Mouse (Mus musculus) left cerebral cortex, adult 8-10 months (tissue): ENCODE results near the gene Rab11fip5. TPM values are rescaled to one million over a fixed set of nuclear protein-coding genes. Genes with fewer than 3 reads are reported as not detected.

Source experiments
- DNase-seq, 2 experiments: peaks; one replicate each; pipeline ENCODE4 v3.0.0; 2022; ENCODE audit warnings: low spot score in 2 of 2
- total RNA-seq, 4 experiments: library from RNA; stranded (reverse); gene quantifications; 2 replicates each; pipeline ENCODE4 v1.2.4; 2022

The Rab11fip5 gene
- total RNA-seq, 4 experiments from 2014 or later = 76.8 to 87.2 (median 83.1) TPM

DNA sequence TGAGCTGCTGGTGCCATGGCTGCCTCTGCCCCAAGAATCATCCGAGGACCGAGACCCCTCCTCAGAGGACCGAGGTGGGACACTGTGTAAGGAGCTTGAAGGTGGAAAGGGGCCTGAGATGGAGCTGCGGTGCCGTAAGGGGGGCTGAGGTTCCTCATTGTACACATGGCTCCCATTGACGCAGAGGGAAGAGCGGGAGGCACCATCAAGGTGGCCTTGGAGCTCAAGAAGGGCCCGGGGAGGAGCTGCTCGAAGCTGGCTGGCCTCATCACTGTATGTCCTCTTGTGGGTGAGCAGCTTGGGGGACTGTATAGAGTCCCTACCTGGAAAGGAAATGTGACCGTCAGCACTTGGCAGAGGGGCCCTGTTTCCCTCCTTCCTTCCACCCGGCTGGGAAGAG, 26.3 kb downstream of the Rab11fip5 start:
- no peak for DNase-seq

DNA sequence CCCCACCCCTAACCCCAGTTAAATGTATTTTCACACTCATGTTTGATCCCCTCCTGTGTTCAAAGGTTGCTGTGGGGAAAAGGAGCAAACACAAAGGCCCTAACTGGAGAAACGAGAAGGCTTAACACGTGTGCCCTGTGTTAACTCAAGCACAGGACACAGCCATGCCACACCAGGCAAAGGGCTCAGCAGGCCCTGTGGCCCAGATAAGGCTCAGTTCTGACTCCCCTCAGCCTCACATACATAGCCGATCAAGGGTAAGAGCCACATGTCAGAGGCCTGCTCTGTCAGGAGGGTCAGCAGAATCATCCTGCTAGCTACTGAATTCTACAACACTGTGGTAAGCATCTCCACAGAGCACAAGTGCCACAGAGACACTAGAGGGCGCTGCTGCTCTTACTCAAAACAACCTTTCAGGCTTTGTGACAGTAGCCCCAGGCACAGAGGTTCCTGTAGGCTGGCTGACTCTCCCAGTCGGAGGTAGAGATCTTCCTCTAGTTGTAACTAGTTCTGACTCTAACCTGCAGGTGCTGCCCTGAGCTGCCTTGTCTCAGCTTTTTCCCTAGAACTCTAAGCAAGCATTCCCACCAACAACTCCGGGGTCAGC, 28.3 kb downstream of the Rab11fip5 start:
- peak; percentile 55 to 79 for DNase-seq

DNA sequence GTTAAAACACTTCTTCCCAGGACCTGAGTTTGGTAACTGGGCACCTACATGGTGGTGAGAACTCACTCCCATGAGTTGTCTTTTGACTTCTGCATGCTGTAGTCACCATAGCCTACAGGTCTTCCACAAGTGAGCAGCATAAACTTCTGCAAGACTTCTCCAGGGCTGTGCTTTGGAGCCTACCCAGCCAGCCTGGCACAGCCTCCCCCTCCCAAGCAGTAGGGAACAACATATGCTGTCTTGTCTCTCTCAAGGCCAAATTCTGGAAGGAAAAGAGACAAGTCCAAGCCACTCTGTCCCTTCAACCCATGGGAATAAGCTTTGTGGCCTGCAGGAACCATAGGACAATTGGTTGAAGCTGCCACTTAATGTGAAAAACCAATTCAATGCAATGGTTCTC, 29.5 kb downstream of the Rab11fip5 start:
- no peak for DNase-seq

DNA sequence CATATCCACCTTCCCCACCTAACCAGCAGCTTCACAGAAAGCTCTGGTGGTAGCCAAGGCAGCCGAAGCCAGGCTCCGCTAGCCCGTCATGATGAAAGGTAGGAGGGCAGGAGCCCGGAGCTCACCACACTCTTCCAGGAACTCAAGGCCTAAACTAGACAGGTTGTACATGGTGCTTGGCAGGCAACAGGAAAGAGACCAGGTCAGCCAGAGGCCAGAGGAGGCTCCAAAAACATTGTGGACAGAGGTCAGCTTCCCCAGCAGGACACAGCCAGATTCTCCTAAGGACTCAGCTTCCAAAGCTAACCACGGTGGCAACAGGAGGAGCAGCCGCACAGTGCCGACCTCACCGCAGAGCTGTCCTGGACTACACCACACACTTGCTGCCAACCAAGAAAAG, 31.4 kb downstream of the Rab11fip5 start:
- DNase-seq = no peak

DNA sequence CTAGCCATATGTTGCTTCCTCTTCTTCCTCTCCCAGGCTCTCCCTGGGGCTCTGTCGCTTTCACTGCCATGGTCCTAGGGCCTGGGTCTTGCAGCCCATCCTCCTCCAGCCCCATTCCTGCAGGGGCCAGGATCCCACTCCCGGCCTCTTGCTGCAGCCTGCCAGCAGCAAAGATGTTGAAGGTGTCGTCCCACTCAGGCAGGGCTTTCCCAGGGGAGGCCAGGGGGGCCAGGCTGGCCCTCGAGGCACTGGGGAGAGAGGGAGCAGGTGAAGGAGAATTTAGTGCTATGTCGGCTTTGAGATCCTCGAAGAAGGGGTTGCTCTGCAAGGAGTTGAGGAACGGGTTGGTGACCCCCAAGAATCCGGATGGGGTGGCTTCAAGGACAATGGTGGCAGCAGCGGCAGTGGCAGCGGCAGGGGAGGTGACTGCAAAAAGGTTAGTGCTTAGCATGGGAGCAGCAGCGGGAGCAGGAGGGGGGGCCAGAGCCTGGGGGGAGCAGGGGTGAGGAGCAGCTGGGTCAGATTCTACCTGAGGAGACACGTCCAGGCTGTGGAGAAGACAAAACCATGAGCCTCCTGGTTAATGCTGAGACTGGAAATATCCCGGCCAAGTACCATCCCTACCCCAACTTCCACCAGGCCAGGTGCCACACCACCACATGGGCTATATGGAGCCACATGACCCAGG, 32.5 kb downstream of the Rab11fip5 start:
- DNase-seq = no peak

DNA sequence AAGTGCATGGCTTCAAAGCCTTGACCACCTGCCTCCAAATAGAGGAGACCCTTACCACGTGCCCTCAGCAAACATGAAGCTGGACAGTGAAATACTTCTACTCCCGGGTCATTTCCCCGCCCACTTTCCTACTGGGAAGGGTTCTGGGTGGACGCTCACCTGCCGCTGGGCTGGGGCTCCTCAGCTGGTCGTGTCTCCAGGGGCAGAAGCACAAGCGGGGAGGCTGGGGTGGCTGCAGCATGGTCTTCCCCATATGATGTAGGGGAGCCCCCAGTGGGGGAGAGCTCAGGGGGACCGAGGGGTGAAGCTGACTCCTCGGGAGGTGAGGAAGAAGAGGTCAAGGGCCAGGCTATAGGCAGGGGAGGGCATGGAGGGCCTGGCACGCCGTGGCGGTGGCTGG, 34.2 kb downstream of the Rab11fip5 start:
- no peak for DNase-seq

DNA sequence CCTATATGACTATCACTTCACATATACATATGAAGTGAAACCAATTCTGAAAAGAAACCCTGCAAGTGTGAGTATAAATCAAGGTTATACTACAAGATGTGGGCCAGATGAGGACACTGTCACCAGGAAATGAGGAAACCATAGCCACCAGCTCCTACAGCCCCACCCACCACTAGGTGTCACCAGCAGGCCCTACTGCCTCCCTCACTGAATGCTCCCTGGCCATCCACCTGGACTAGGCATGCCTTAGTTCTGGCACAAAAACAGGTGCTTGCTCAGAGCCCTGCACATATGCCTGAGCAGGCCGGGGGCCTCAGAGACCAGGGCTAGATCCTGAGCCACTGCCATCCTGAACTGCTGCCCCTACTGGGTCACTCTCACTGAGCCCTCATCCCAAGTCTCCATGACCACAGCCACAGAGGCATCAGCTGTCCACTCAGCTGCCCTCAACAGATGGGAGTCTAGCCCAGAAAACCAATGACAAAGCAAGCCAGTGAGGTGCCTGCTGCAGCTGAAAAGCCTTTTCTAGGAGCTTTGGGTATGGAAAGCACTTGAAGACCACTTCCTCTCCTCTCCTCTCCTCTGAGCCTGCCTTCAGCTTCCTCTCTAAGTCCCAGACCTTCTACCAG, 35.0 kb downstream of the Rab11fip5 start:
- no peak for DNase-seq

DNA sequence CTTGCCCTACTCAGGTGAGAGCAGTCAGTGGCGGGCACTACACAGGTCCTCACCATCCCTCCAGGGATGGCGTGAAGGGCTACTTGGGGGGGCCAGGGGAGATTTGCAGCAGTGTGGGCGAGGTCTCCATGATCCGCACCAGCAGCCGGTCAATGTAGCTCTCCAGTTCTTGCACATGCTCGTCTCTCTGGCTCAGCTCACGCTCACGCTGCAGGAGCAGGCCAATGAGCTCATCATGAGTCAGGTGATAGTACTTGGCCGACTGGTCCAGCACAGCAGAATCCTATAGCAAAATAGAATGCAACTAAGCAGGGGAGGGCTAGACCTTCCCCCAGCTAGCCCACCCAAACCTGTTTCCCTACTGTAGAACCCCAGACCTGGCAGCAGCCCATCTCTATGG, 37.5 kb downstream of the Rab11fip5 start:
- peak in 1 of 2 experiments; percentile 79 for DNase-seq

DNA sequence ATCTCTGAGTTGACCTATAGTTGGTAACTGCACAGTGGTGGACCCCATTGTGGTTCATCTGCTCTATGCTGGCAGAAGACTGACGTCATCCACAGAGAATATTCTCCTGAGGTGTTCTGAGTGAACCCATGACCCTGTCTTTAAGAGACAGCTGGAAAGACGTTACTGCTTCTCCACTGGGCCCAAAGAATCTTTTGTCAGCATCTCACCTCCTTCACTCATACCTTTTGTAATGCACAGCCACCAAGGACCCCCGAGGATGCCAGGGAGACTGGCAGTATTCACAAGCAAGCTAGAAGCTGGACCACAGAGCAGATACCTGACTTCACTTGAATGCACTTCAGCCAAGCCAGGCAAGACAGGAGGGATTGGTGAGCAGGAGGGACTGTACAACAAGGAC, 39.1 kb downstream of the Rab11fip5 start:
- no peak for DNase-seq

DNA sequence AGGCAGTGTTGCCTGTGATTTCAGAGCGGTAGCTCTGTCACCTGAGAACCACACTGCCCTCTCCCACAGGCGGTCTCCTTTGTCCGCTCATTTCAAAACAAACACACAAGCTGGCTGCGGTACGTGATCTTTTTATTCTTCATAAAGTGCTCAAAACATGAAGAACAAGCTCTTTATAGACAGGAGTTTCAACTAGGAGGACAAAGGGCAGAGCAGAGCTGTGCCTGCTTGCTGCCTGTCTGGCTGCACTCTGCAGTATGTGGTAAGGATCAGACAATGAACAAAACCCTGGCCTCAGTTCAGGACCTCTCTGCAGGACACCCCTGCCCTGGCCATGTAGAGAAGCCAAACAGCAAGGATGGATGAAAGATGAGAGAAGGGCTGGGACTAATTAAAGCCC, 39.6 kb downstream of the Rab11fip5 start:
- no peak for DNase-seq

DNA sequence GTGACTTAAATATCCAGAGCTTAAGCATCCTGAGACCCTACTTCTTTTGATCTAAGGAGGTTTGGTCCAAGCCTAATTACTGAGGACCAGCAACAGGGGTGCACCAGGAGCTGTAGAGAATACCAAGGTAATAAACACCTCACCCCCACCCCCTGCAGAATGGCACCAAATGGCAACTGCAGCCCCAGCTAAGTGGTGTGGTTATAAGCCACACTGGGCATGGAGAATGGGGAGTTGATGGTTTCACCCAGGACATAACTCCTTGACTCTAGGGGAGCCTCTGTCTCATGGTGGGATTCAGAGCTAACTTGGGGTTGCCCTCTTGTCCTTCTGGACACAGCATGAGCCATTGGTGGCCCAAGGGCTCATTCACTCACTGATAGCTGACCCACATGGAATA, 40.2 kb downstream of the Rab11fip5 start:
- no peak for DNase-seq

DNA sequence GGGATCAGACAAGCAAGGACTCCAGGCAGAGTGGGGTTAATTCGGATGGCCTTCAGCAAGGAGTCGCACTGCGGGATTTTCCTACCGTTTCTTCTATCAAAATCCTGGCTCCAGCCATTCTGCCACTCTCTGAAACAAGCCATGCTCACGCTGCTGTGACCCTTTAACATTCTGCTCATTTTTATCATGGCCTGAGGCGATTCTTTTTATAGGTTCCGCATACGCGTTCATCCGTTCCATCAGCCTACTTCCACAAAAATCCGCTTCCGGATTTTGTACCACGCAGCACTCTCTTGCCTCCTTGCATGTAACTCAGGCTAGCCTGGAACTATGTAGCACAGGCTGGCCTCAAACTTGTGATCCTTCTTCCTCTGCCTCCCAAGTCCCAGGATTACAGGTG, 40.7 kb downstream of the Rab11fip5 start:
- DNase-seq = no peak

DNA sequence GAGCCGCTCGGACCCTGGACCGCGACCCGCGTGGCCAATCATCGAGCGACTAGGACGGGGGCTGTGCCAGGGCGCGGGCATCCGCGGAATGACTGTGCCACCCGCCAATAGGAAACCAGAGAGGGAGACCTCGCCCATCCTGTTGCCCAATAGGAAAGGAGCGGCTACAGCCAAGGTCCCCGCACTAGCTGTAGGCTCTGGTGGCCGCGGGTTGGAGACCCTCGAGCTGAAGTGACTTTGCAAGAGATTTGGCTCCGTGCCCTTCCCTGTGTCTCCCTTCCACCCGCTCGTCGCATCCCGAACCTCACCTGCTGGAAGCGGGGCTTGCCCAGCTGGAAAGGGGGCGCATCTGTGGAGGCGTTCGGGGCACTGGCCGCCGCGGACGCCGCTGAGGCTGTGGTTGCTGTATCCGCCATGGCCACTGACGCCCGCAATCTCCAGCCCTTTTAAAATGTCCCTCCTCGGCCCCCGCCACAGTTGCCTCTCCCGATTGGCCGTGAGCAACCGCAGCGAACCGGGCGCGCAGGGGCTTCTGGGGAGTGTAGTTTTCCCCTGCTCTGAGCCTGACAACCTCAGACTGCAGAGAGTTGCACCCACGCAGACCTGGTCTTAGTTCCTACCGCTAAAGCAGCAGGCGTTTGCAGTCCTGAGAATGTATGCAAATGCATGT, 41.3 kb downstream of the Rab11fip5 start, which contains the start of gene Sfxn5:
TSS of gene Sfxn5 (minus strand) at position 423 of the 670 bp plus-strand sequence.
- peak; percentile 95 to 97 for DNase-seq

DNA sequence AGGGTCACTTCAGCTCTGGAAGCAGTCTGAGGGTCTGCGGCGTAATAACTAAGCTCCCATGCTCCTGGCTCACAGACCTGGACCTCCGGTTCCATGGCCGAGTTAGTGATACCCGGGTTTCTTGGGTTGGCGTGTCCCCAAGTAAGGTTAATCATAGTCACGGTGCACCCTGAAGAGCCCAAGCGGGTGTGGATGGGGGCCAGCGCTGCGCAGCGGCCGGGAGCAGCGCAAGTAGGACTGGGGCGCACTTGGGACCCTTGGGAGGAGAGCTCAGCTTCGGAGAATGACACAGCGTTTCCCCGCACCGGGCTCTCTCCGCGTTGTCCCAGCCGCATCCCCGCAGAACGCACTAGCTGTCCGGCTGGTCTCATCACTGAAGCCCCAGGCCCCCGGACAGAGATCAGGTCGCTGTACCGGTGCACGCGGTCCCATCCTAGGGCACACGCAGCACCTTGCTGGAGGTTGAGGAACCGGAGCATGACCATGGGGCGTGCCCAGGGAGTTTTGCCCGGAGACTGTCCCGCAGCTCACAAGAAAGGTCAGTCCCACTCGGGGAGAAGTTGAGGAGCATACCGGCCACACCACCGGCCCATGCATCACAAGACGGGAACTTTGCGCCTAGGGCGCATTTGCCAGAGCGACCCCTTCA, 42.0 kb downstream of the Rab11fip5 start:
- no peak for DNase-seq

DNA sequence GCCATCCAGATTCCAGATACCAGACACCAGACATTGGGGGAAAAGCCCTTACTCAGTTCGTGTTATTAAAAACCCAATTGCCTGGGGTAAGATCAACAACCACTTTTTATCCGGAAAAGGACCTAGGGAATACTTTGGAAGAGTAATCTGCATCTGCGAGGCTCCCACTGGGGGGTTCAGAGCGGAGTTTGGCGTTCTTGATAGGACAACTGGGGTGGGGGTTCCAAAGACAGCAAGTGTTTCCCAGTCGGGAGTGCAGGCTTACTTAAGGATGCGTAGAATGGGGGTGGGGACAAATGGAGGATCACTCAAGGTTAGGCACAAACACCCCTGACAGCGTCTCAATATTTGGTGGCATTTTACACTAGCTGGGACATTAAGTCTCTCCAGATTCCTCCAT, 42.7 kb downstream of the Rab11fip5 start:
- no peak for DNase-seq

DNA sequence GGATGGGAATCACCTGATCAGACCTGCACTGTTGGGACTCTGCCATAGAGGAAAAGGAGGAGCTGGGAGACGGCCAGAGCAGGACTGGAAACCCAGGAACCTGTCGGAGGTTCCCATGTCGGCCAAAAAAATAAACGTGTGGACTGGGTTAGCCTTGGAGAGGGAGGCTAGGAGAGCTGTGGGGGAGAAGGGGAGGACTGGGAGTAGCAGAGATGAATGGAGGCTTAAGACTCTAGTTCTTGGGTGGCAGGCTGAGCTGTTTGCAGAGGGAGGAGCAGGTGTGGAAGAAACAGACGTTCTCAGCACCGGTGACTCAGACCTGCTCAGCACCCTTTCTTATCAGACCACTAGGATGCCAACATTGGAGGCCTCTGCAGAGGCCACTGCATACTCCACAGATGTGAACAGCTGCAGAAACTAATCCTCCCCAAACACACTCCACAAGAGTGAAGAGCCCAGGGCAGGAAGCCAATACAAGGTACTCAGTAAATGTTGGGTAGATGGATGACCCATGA, 43.2 kb downstream of the Rab11fip5 start:
- DNase-seq = no peak

DNA sequence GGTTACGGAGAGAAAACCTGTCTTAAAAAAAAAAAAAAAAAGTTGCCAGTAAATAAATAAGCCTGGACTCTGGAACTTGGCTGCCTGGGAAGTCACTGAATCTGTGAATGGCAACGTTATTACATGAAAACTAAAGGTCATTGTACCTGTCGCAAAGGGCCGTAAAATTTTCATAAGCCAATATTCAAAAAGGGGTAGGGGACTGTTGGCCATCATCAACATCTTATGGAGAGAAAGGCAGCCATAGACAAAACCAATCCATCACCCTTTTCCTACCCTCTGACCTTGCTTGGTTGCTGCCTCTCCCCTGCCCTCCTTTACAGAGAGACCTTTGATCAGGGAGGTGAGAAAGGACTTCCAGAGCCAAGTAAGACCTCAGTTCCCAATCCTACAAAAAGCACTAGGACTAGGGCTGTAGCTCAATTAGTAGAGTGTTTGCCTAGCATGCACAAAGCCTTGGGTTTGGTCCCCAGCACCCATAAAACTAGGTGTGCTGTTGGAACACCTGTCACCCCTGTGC, 44.7 kb downstream of the Rab11fip5 start:
- no peak for DNase-seq

DNA sequence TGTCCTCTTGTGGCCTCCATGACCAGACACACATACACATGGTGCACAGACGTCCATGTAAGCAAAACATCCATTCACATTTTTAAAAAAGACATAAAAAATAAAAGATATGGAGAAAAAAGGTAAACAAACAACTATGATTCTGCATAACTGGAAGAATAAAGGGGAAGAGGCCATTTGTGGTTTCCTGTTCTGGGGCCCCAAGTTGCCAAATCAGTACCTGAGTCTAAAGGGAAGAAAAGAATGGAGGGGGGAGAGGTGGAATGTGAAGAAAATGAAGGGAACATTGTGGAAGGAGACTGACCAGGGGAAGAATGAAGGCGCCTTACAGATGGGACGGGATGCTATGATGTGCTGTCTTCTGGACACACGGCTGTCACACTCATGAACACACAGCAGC, 47.9 kb downstream of the Rab11fip5 start:
- DNase-seq = no peak

DNA sequence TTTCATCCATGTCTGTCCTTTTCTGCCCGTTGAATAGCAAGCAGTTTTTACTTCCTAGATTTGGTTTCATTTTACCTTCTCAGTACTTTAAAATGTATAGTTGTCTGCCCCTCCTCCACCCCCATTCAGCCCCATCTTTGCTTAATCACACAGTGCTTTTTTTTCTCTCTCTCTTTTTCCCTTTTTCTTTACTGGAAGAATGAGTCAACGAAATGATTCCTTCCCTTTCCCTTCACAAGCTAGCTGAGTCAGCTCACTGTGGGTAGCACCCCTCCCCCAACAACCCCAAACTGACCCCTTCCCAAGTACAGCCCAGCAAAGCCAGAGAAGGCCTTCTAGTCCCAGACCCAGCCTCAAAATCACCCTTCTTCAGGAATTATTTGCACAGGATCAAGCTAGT, 49.3 kb downstream of the Rab11fip5 start:
- no peak for DNase-seq

DNA sequence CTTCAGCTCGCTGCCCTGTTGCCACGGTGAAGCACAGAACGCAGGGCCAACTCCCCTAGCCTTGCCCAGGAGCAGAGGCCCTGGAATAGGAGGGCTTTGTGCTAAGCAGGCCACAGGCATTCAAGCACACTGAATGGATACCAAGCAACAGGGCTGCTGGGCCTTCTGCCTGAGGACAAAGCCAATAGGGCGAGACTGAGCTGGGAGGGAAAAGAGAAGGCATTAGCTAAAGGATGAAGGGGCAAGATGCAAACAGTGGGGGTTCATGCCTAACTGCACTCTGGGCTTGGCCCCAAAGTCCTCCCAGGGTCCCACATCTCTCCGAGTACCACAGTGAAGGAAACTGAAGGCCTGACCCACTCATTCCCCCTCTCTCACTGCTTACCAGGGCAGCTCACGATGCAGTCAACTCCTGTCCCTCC, 54.0 kb downstream of the Rab11fip5 start:
- peak in 1 of 2 experiments; percentile 76 for DNase-seq

DNA sequence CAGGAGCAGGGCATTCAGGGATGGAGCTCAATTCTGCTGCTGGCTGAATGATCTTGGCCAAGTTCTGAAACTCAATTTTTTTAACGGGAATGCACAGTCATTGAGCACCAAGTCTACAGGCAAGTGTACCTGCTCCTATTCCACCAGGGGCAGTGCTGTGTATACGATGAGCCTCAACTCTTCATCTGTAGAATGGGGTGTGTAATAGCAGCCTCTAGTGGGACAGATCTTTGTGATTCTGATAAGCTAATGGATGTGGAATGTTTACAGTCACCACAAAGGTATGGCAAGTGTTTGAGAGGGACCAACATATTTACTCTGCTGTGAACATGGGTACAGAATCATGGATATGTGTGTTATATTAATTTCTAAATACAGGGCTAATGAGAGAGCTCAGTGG, 58.2 kb downstream of the Rab11fip5 start:
- DNase-seq = no peak
